Mouse (Mus musculus) cerebellum, adult 11 months (tissue): ENCODE results near the gene Polg.
A peak's percentile ranks its signal among the peaks of the same experiment; 100 is the strongest.

Experiments
- DNase-seq: peaks from one replicate; pipeline ENCODE4 v3.0.0; 2022

Polg gene

GRCm38 (mm10) chr7:79501581-79502031, 35.4 kb upstream of the Polg start:
- DNase-seq, result peak; percentile 55

GRCm38 (mm10) chr7:79500681-79501306, 34.6 kb upstream of the Polg start:
- DNase-seq, result peak; percentile 34

GRCm38 (mm10) chr7:79499596-79500570, 33.7 kb upstream of the Polg start:
- peak; percentile 80 for DNase-seq

- peak; percentile 62 for DNase-seq
Observed at GRCm38 (mm10) chr7:79498965-79499595, 32.9 kb upstream of the Polg start.

- DNase-seq, result no peak
Observed at GRCm38 (mm10) chr7:79498356-79498755, 32.2 kb upstream of the Polg start.

- DNase-seq, result peak; percentile 40
Observed at GRCm38 (mm10) chr7:79497701-79498115, 31.5 kb upstream of the Polg start.

- DNase-seq, result peak; percentile 26
Observed at GRCm38 (mm10) chr7:79496816-79497328, 30.7 kb upstream of the Polg start.

GRCm38 (mm10) chr7:79495988-79496815, 30.0 kb upstream of the Polg start:
- peak; percentile 92 for DNase-seq

- peak; percentile 70 for DNase-seq
Observed at GRCm38 (mm10) chr7:79493915-79494314, 27.8 kb upstream of the Polg start.

GRCm38 (mm10) chr7:79486528-79486927, 20.4 kb upstream of the Polg start:
- DNase-seq, result no peak

- DNase-seq, result no peak
Observed at GRCm38 (mm10) chr7:79474831-79475399, 8.8 kb upstream of the Polg start.

GRCm38 (mm10) chr7:79473496-79474194, 7.5 kb upstream of the Polg start:
- DNase-seq, result no peak

GRCm38 (mm10) chr7:79472792-79473191, 6.6 kb upstream of the Polg start:
- no peak for DNase-seq

- no peak for DNase-seq
Observed at GRCm38 (mm10) chr7:79471436-79471835, 5.3 kb upstream of the Polg start.

- no peak for DNase-seq
Observed at GRCm38 (mm10) chr7:79470718-79471117, 4.6 kb upstream of the Polg start.

- no peak for DNase-seq
Observed at GRCm38 (mm10) chr7:79469766-79470165, 3.6 kb upstream of the Polg start.

GRCm38 (mm10) chr7:79468994-79469393, 2.8 kb upstream of the Polg start:
- DNase-seq, result no peak

GRCm38 (mm10) chr7:79467951-79468350, 1.8 kb upstream of the Polg start:
- DNase-seq, result no peak

GRCm38 (mm10) chr7:79465461-79466044, 609 bp downstream of the Polg start:
- no peak for DNase-seq

- peak; percentile 59 for DNase-seq
Observed at GRCm38 (mm10) chr7:79464776-79465420, 1.3 kb downstream of the Polg start.
